Mouse (Mus musculus): Measurements from ENCODE around the gene Fgfr2. TPM values are rescaled to one million over a fixed set of nuclear protein-coding genes. Genes with fewer than 3 reads are reported as not detected.
"Not testable (repeated sequence)": the region's sequence is repeated elsewhere in the genome, so short reads cannot be mapped to it uniquely, and the experiment has no call there.

Fgfr2 gene
- polyA plus RNA-seq, 1 experiment from 2014 or later = 11.2 TPM

- Histone ChIP-seq H3K4me3 (ENCODE audit: low read depth, low read length) (no peak overlapping the region), H3K9ac (replicated peaks) (no peak overlapping the region), H3K9me3 (ENCODE audit: low read length) (no peaks in the 10 kb centered on the region), H3K27ac (ENCODE audit: low read depth) (no peak overlapping the region), H3K4me2 (ENCODE audit: low read depth, low read length) (no peak overlapping the region), H3K36me3 (replicated peaks; ENCODE audit: insufficient read depth, low read length) (peaks cover 12% of the 10 kb centered on the region; the same call in 1 of the 2 replicates), H3K4me1 (ENCODE audit: insufficient read depth) (no peaks in the 10 kb centered on the region), H3K27me3 (ENCODE audit: insufficient read depth, low read length) (no peaks in the 10 kb centered on the region)
- WGBS (ENCODE audit: insufficient replicate concordance) = 57% methylated on average over 1 of the region's 1 CpGs
- no peak for ATAC-seq
- TF ChIP-seq CTCF (IDR thresholded peaks at IDR 0.05; ENCODE audit: low read depth) (0 out of 2 replicates have a peak, but pooled peaks have one; percentile 11), EP300 (IDR thresholded peaks at IDR 0.05; ENCODE audit: low read depth) (no peak)
- no peak for DNase-seq
Observed at GRCm38 (mm10) chr7:131434276-131434675, 1688.9 kb downstream of the Fgfr2 start.

GRCm38 (mm10) chr7:131432244-131432643 lies 1690.9 kb downstream of the Fgfr2 start:
- TF ChIP-seq CTCF (IDR thresholded peaks at IDR 0.05; ENCODE audit: low read depth) = peak; percentile 62
- no peak for TF ChIP-seq EP300 (IDR thresholded peaks at IDR 0.05; ENCODE audit: low read depth)
- WGBS (ENCODE audit: insufficient replicate concordance) = 9% methylated on average over 1 of the region's 1 CpGs
- peaks cover 9% of the 10 kb centered on the region; the same call in 1 of the 2 replicates for H3K36me3 ChIP-seq (replicated peaks; ENCODE audit: insufficient read depth, low read length)
- no peak for DNase-seq
- H3K9me3 ChIP-seq (ENCODE audit: low read length) = no peaks in the 10 kb centered on the region
- no peaks in the 10 kb centered on the region for H3K4me1 ChIP-seq (ENCODE audit: insufficient read depth)
- no peak overlapping the region for H3K9ac ChIP-seq (replicated peaks)
- H3K4me2 ChIP-seq (ENCODE audit: low read depth, low read length) = no peak overlapping the region
- no peaks in the 10 kb centered on the region for H3K27me3 ChIP-seq (ENCODE audit: insufficient read depth, low read length)
- no peak for ATAC-seq
- H3K4me3 ChIP-seq (ENCODE audit: low read depth, low read length) = no peak overlapping the region
- no peak overlapping the region for H3K27ac ChIP-seq (ENCODE audit: low read depth)

- TF ChIP-seq EP300 (IDR thresholded peaks at IDR 0.05; ENCODE audit: low read depth) (no peak), CTCF (IDR thresholded peaks at IDR 0.05; ENCODE audit: low read depth) (no peak)
- 0 out of 2 replicates have a peak, but pooled peaks cover 5% of the 10 kb centered on the region for H3K9me3 ChIP-seq (ENCODE audit: low read length)
- ATAC-seq = no peak
- WGBS (ENCODE audit: insufficient replicate concordance) = 86% methylated on average over 5 of the region's 5 CpGs
- no peak overlapping the region for H3K4me3 ChIP-seq (ENCODE audit: low read depth, low read length)
- no peak overlapping the region for H3K9ac ChIP-seq (replicated peaks)
- H3K4me2 ChIP-seq (ENCODE audit: low read depth, low read length) = no peak overlapping the region
- no peak for DNase-seq
- peaks cover 9% of the 10 kb centered on the region for H3K36me3 ChIP-seq (replicated peaks; ENCODE audit: insufficient read depth, low read length)
- no peaks in the 10 kb centered on the region for H3K27me3 ChIP-seq (ENCODE audit: insufficient read depth, low read length)
- peaks cover 3% of the 10 kb centered on the region; the same call in 1 of the 2 replicates for H3K4me1 ChIP-seq (ENCODE audit: insufficient read depth)
- H3K27ac ChIP-seq (ENCODE audit: low read depth) = no peak overlapping the region
Observed at GRCm38 (mm10) chr7:131427331-131427730, 1695.8 kb downstream of the Fgfr2 start.

- ATAC-seq (peak; percentile 99), DNase-seq (peak; percentile 30)
- H3K4me1 ChIP-seq (ENCODE audit: insufficient read depth) = peaks cover 3% of the 10 kb centered on the region; the same call in 1 of the 2 replicates
- no peaks in the 10 kb centered on the region; the same call in none of the 2 replicates for H3K36me3 ChIP-seq (replicated peaks; ENCODE audit: insufficient read depth, low read length)
- no peaks in the 10 kb centered on the region for H3K27me3 ChIP-seq (ENCODE audit: insufficient read depth, low read length)
- no peak overlapping the region for H3K4me3 ChIP-seq (ENCODE audit: low read depth, low read length)
- TF ChIP-seq EP300 (IDR thresholded peaks at IDR 0.05; ENCODE audit: low read depth) (peak; percentile 96), CTCF (IDR thresholded peaks at IDR 0.05; ENCODE audit: low read depth) (no peak)
- H3K9me3 ChIP-seq (ENCODE audit: low read length) = 0 out of 2 replicates have a peak, but pooled peaks cover 5% of the 10 kb centered on the region
- H3K27ac ChIP-seq (ENCODE audit: low read depth) = peak overlapping the region; percentile 57
- H3K4me2 ChIP-seq (ENCODE audit: low read depth, low read length) = peak overlapping the region; percentile 40
- no peak overlapping the region for H3K9ac ChIP-seq (replicated peaks)
- 36% methylated on average over 2 of the region's 2 CpGs for WGBS (ENCODE audit: insufficient replicate concordance)
Observed at GRCm38 (mm10) chr7:131424912-131425311, 1698.2 kb downstream of the Fgfr2 start.

GRCm38 (mm10) chr7:131417605-131418004 lies 1705.5 kb downstream of the Fgfr2 start:
- TF ChIP-seq CTCF (IDR thresholded peaks at IDR 0.05; ENCODE audit: low read depth) = no peak
- TF ChIP-seq EP300 (IDR thresholded peaks at IDR 0.05; ENCODE audit: low read depth) = no peak
- DNase-seq (no peak), ATAC-seq (no peak)
- H3K4me1 ChIP-seq (ENCODE audit: insufficient read depth) = no peaks in the 10 kb centered on the region
- no peak overlapping the region for H3K4me2 ChIP-seq (ENCODE audit: low read depth, low read length)
- no peaks in the 10 kb centered on the region for H3K27me3 ChIP-seq (ENCODE audit: insufficient read depth, low read length)
- no peaks in the 10 kb centered on the region for H3K36me3 ChIP-seq (replicated peaks; ENCODE audit: insufficient read depth, low read length)
- no peaks in the 10 kb centered on the region for H3K9me3 ChIP-seq (ENCODE audit: low read length)
- no peak overlapping the region for H3K27ac ChIP-seq (ENCODE audit: low read depth)
- H3K4me3 ChIP-seq (ENCODE audit: low read depth, low read length) = no peak overlapping the region
- H3K9ac ChIP-seq (replicated peaks) = no peak overlapping the region

GRCm38 (mm10) chr7:131416742-131417141 lies 1706.4 kb downstream of the Fgfr2 start:
- not testable (repeated sequence) for H3K27ac ChIP-seq (ENCODE audit: low read depth); H3K4me2 ChIP-seq (ENCODE audit: low read depth, low read length); H3K27me3 ChIP-seq (ENCODE audit: insufficient read depth, low read length); H3K36me3 ChIP-seq (replicated peaks; ENCODE audit: insufficient read depth, low read length); H3K4me3 ChIP-seq (ENCODE audit: low read depth, low read length); ATAC-seq; DNase-seq; H3K9me3 ChIP-seq (ENCODE audit: low read length); H3K4me1 ChIP-seq (ENCODE audit: insufficient read depth); H3K9ac ChIP-seq (replicated peaks)

- no peak for TF ChIP-seq CTCF (IDR thresholded peaks at IDR 0.05; ENCODE audit: low read depth)
- TF ChIP-seq EP300 (IDR thresholded peaks at IDR 0.05; ENCODE audit: low read depth) = no peak
- Histone ChIP-seq H3K4me2 (ENCODE audit: low read depth, low read length) (no peak overlapping the region), H3K4me1 (ENCODE audit: insufficient read depth) (peaks cover 16% of the 10 kb centered on the region), H3K9me3 (ENCODE audit: low read length) (no peaks in the 10 kb centered on the region), H3K4me3 (ENCODE audit: low read depth, low read length) (no peak overlapping the region), H3K27ac (ENCODE audit: low read depth) (no peak overlapping the region), H3K36me3 (replicated peaks; ENCODE audit: insufficient read depth, low read length) (no peaks in the 10 kb centered on the region), H3K27me3 (ENCODE audit: insufficient read depth, low read length) (no peaks in the 10 kb centered on the region), H3K9ac (replicated peaks) (no peak overlapping the region)
- 58% methylated on average over 2 of the region's 2 CpGs for whole genome bisulfite sequencing (ENCODE audit: insufficient replicate concordance)
- no peak for DNase-seq
- no peak for ATAC-seq
Observed at GRCm38 (mm10) chr7:131411941-131412270, 1711.2 kb downstream of the Fgfr2 start.

Measured in liver, postnatal 0 days (tissue).